Mouse (Mus musculus) B cell, adult 2 months (primary cell): ENCODE measurements around the gene Atp2b2.

Experiments
- DNase-seq, 2 experiments: peaks; one replicate each; pipeline ENCODE4 v3.0.0; 2022

Atp2b2 gene

GRCm38 (mm10) chr6:113696582-113697221, 345.7 kb downstream of the Atp2b2 start, which contains the start of gene Tatdn2:
TSS of gene Tatdn2 (plus strand) at chr6:113697050.
- peak; percentile 94 to 96 for DNase-seq

DNA sequence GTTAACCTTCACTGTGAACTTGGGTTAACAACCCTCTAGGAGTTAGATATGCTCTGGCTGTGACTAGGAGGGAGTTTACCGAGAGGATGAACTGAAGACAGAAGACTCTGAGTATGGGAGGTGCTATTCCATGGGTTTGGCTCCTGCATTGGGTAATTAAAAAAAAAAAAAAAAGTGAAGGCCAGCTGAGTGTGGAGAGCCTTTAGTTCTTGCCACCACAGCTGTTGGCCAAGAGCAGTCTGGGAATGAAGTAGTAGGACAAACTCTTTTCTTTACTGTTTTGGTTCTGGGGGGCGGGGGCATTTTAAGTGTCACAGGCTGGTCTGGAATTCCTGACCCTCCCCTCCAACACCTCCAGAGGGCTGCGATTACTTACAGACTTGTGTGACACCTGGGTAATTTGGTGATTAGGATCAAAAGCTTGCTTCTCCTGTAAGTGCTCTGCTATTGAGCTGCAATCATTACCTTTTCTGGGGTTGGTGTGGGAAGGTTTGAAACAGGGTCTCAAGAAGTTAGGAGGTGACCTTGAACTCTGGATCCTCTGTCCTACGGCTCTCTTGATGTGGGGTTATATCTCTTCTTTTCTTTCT, 346.6 kb downstream of the Atp2b2 start:
- peak in 1 of 2 experiments; percentile 24 for DNase-seq

- DNase-seq, result no peak
Measured at GRCm38 (mm10) chr6:113695203-113695602, 347.2 kb downstream of the Atp2b2 start.
